Mouse (Mus musculus) G1E-ER4 (cell line): ENCODE measurements around the gene Rsph10b. TPM values are rescaled to one million over a fixed set of nuclear protein-coding genes. Genes with fewer than 3 reads are reported as not detected.

Experiments
- GATA1 ChIP-seq: IDR thresholded peaks from one replicate; pipeline ENCODE4 v1.8.0; 2012; ENCODE audit warnings: low read length, inconsistent platforms
- polyA plus RNA-seq: library from polyadenylated mRNA; stranded (reverse); fragments of >175 nt; gene quantifications from 2 replicates; pipeline ENCODE4 v1.2.3, GENCODE M21; 2012

The Rsph10b gene
- polyA plus RNA-seq, 1 experiment: not detected

- no peak for TF ChIP-seq GATA1
Observed at GRCm38 (mm10) chr5:144002461-144003192, 69.8 kb downstream of the Rsph10b start.

- TF ChIP-seq GATA1: no peak
Observed at GRCm38 (mm10) chr5:144014551-144015311, 81.9 kb downstream of the Rsph10b start, which contains the start of gene Ccz1. Gene Ccz1, minus strand, starts transcription at chr5:144014877.

GRCm38 (mm10) chr5:144015312-144015650 is 82.4 kb downstream of the Rsph10b start:
- no peak for TF ChIP-seq GATA1

- TF ChIP-seq GATA1: no peak
Observed at GRCm38 (mm10) chr5:144015845-144016244, 83.0 kb downstream of the Rsph10b start.

- no peak for TF ChIP-seq GATA1
Observed at GRCm38 (mm10) chr5:144026620-144027263, 93.9 kb downstream of the Rsph10b start, which contains the start of gene Ocm. Gene Ocm, minus strand, starts transcription at chr5:144026670.

GRCm38 (mm10) chr5:144032491-144032890 is 99.7 kb downstream of the Rsph10b start:
- TF ChIP-seq GATA1: no peak

GRCm38 (mm10) chr5:144034567-144034966 is 101.7 kb downstream of the Rsph10b start:
- TF ChIP-seq GATA1: no peak

Other genes starting within 250 kb of the Rsph10b start
- 19.8 and 28.3 TPM in 2 replicates for gene Usp42, start 200.8 kb upstream of the Rsph10b start, polyA plus RNA-seq
- gene Eif2ak1, start 115.2 kb upstream of the Rsph10b start, polyA plus RNA-seq: 19.0 and 26.8 TPM in 2 replicates
- 0.03 and 0.11 TPM in 2 replicates for gene Ankrd61, start 35.4 kb upstream of the Rsph10b start, polyA plus RNA-seq
- gene Aimp2, start 23.2 kb upstream of the Rsph10b start, polyA plus RNA-seq: 119 and 129 TPM in 2 replicates
- gene Pms2, start 23.1 kb upstream of the Rsph10b start, polyA plus RNA-seq: 0.70 and 1.4 TPM in 2 replicates
- gene Gm42421, start 4.9 kb upstream of the Rsph10b start, polyA plus RNA-seq: not detected in 2 replicates
- 62.8 and 74.6 TPM in 2 replicates for gene Ccz1, start 81.8 kb downstream of the Rsph10b start, polyA plus RNA-seq
- gene Ocm, start 93.6 kb downstream of the Rsph10b start, polyA plus RNA-seq: not detected in 2 replicates
- gene Lmtk2, start 167.4 kb downstream of the Rsph10b start, polyA plus RNA-seq: 6.3 and 8.3 TPM in 2 replicates